Mouse (Mus musculus) mouse embryonic stem cell (cell line): Measurements from ENCODE around the gene Oosp2.

ENCODE experiments used
- in situ Hi-C, 2 experiments: fragments of 300-500 bp; cut with MboI; formaldehyde crosslinking; loops; 1 replicate in 1 of 2; 3 replicates in 1 of 2; pipeline ENCODE4 v1.14.3; 2019 to 2020; ENCODE audit warnings: low sequenced_read_pairs in 2 of 2, low pct_unique_long_range_greater_than_20kb in 1 of 2, mixed read lengths in 1 of 2; ENCODE audit not compliant: unreplicated experiment in 1 of 2

Gene Oosp2

DNA sequence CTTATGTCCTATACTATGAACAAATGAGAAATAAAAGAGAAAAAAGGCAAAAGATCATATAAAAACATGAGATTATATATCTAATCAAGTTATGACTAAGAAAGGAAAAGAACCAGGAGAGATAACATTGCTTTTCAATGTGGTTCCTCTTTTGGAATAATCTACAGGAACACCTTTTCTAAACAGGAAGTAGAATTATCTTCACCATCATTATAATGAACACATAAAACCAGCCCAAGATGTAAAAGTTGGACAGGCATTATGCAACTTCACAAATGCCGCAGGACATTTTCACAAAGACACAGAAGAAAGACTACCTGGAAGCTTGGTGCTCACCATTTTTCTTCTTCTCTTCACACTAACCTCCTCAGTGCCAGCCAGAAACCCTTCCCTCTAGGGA, 47.3 kb downstream of the Oosp2 start:
- in situ Hi-C loops = no loop called here

- in situ Hi-C loops = no loop called here
Observed at GRCm38 (mm10) chr19:11612293-11612692, 48.1 kb downstream of the Oosp2 start.

- in situ Hi-C loops = no loop called here
Observed at GRCm38 (mm10) chr19:11611541-11611945, 48.8 kb downstream of the Oosp2 start.

DNA sequence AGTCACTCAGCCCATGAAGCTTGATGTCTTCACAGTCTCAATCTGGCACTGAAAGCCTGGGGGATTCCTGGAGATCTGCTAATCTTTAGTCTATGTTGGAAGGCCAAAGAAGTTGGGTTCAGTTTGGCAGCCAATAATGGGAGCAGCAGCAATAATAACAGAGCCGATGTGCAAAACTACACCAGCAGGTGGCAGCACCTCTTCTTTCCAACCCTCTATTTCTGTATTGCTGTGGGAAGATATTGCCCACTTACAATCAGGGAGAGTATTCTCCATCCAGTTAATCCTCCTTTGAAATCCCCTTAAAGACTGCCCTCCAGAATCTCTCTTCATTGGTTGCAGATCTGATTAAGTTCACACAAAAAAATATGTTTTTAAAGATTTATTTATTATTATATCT, 52.2 kb downstream of the Oosp2 start:
- in situ Hi-C loops = loop anchor here (5.0 to 10.0 kb wide), 5 partner anchors 159 to 407 kb away; partner anchors contain the start of gene Olfr1419 (in 1 of the 2)

DNA sequence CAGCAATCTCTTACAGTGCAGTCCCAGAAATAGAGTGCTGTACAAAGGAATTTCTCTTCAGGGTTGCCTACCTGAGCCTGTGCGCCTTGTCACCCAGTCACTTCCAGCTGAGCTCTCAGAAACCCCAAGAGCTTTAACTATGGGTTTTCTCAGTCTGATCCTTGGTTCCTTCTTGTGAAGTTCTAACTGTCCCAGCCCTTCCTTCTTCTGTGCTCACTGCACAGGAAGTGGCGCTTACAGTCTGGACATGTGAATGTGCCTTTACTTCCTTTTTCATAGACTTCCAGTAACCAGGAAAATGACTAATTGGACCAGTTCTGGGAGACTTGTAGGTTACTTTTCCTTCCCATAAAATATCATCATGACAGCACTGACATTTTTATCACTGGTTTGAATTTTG, 55.8 kb downstream of the Oosp2 start, which contains the start of gene Ms4a6d:
Ms4a6d (minus strand) TSS at position 247 of the 400 bp plus-strand sequence.
- in situ Hi-C loops = loop anchor here (5.0 to 10.0 kb wide), 6 partner anchors 163 to 422 kb away; partner anchors contain the start of gene Olfr1419 (in 1 of the 2)

DNA sequence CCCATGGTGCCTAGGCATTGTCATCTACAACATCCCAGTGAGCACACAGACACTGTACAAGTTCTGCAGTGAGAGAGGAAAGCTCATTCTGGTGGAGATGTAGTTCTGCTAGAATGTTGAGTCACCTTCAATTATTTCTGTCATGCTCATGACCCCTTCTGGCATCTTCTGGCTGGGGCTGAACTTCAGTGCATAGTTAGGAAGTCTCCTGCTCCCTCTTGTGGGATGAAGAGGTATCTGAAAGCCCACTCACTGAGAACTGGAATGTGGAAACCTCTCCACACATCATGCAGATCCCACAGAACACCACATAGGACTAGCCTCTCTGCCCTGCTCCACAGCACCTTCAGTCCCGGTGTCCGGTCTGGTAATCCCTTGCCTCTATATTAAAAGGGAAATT, 58.3 kb downstream of the Oosp2 start:
- in situ Hi-C loops = loop anchor here (5.0 to 10.0 kb wide), 4 partner anchors 247 to 420 kb away; partner anchors contain the start of gene Olfr1419 (in 1 of the 2)

DNA sequence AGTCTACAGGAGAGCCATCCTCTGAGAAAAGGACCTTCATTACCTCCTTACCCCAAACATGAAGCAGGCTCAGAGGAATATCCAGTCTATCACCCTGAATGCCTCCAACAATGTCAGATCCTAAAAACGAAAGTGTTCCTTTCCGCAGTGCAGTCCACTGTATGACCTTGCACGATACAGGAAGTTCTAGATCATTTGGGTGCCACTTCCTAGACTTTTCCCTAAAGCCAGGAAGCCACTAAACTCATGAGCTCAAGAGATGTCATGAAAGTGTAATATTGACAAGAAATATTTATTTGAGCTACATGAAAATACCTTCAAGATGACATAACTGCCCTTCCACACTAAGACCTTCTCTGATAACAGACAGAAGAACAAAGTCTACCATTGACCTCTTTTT, 59.0 kb downstream of the Oosp2 start:
- in situ Hi-C loops = loop anchor here (5.0 to 10.0 kb wide), 4 partner anchors 247 to 419 kb away; partner anchors contain the start of gene Olfr1419 (in 1 of the 2)
